Mouse (Mus musculus): ENCODE measurements around the gene Ralbp1. TPM values are rescaled to one million over a fixed set of nuclear protein-coding genes. Genes with fewer than 3 reads are reported as not detected.

Ralbp1 gene
- 11.1 and 13.8 TPM in 2 replicates for polyA plus RNA-seq (2012; rRNA removed)

DNA sequence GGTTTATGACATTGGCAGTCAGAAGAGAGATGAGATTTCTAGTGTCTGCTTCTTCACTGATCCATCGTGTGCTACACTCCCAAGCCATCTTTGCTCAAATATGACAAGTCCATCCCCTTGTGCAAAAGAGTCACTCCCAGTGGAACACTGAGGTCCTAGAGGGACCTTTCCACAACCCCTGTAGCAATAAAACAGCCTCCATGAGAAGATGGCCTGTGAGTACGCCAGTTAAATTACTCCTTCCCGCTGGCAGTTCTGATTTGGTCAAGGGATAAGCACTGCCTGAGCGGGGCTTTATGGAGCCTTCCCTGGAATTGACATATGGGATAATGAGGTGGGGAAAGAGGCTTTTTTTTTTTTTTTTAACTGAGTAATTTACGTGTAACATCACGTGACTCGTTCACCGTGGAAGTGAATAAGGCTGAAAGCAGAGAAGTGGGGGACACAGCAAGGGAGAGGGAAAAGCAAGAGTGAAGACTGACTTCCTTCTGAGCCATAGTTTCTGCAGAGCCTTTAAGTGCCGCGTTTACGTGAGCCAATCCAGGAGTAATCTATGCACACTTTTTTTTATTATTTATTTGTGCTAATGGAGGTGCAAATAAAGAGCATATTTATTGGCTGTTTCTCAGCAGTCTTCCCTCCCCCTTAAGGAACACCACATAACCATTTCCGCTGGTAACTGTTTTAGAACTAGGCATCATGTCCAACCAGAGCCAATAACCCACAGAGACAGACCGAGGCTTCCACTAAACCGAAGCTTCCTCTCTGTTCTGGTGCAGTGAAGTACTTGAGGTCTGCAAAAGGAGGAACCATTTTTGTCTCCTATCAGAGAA, at the start of gene Ralbp1:
TSS of gene Ralbp1 (minus strand) at position 102 of the 833 bp plus-strand sequence.

Other genes with a start within 250 kb of the Ralbp1 start
- not detected in 2 replicates for gene Txndc2, start 243.6 kb downstream of the Ralbp1 start, polyA plus RNA-seq (2012; rRNA removed)
- gene Rab31, start 113.0 kb downstream of the Ralbp1 start, polyA plus RNA-seq (2012; rRNA removed): 5.8 TPM in 2 replicates
- gene Ppp4r1, start 103.2 kb downstream of the Ralbp1 start, polyA plus RNA-seq (2012; rRNA removed): 12.9 and 14.9 TPM in 2 replicates
- gene Twsg1, start 65.4 kb upstream of the Ralbp1 start, polyA plus RNA-seq (2012; rRNA removed): 12.2 and 12.8 TPM in 2 replicates
- 2.7 and 3.2 TPM in 2 replicates for gene Ankrd12, start 191.3 kb upstream of the Ralbp1 start, polyA plus RNA-seq (2012; rRNA removed)
- gene Ndufv2, start 215.8 kb upstream of the Ralbp1 start, polyA plus RNA-seq (2012; rRNA removed): 75.2 and 75.7 TPM in 2 replicates
- 12.2 and 13.2 TPM in 2 replicates for gene Washc1, start 225.7 kb upstream of the Ralbp1 start, polyA plus RNA-seq (2012; rRNA removed)
- gene Ddx11, start 237.7 kb upstream of the Ralbp1 start, polyA plus RNA-seq (2012; rRNA removed): 3.8 and 4.6 TPM in 2 replicates